Comparison of ENCODE assay signal across 9 mouse cellular contexts in the genomic region with DNA sequence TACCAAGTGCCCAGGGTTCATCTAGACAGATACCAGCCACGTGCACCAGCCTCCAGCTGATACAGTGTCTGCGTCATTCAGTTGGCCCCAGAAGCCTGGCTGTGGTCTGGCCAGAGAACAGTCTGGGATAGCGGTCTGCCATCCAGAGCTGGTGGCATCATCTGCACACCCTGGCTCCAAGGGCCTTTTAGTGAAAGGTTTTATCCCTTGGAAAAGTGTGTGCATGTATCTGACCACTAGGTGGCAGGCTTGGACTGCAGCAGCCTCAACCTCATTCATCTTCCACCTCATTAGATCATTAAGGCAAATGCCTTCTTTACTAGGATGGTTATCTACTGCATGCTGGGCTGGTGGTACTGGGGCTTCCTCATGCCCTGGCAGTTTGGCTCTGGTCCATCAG.
DNase-seq lines count a peak whose midpoint lies in the region; ATAC-seq and TF ChIP-seq lines count a peak whose summit lies in the region.
"Had no signal": no experiment of that assay in that cellular context is flagged by ENCODE, and none has a peak within 500 bp of the region (broad histone marks: within the 10 kb centered on the region; RNA-seq: fewer than 3 reads in every experiment).

No protein-coding gene starts in this region.

- H3K9me3 ChIP-seq in embryonic facial prominence, embryonic 15.5 days (replicated peaks), result no peaks in the 10 kb centered on the region
- H3K9me3 ChIP-seq in heart, embryonic 10.5 days, result no peaks in the 10 kb centered on the region
- no peaks in the 10 kb centered on the region for H3K9me3 ChIP-seq in neural tube, embryonic 15.5 days (replicated peaks)

- peak; percentile 57; the same call in 1 of the 2 replicates for ATAC-seq in embryonic facial prominence, embryonic 15.5 days (ENCODE audit: insufficient number of reproducible peaks, low FRiP score, low TSS enrichment, low read depth)
- ATAC-seq in neural tube, embryonic 15.5 days (ENCODE audit: low FRiP score), result peak; percentile 35; the same call in 1 of the 2 replicates

- no peaks in the 10 kb centered on the region for H3K36me3 ChIP-seq in embryonic facial prominence, embryonic 15.5 days
- H3K36me3 ChIP-seq in heart, embryonic 10.5 days, result no peaks in the 10 kb centered on the region
- H3K36me3 ChIP-seq in neural tube, embryonic 15.5 days, result no peaks in the 10 kb centered on the region

- DNase-seq in ES-CJ7 (ENCODE audit: low read depth, low spot score), result peak; percentile 66
- DNase-seq in heart, embryonic 10.5 days (ENCODE audit: low spot score), result peak; percentile 87
- DNase-seq in large intestine, adult 2 months (ENCODE audit: low read depth, low spot score), result peak; percentile 38
- DNase-seq in lung, adult 18-20 months, result peak; percentile 50 to 61
- peak; percentile 47 for DNase-seq in thymus, postnatal 25 days

- TF ChIP-seq POLR2A in bone marrow, adult 2 months (IDR thresholded peaks at IDR 0.05; ENCODE audit: borderline replicate concordance, control insufficient read depth, low read depth, low read length), result no peak

- WGBS in bone marrow, adult 2 months, result 14% methylated on average over 3 of the region's 3 CpGs
- WGBS in embryonic facial prominence, embryonic 15.5 days, result 29% methylated on average over 3 of the region's 3 CpGs
- WGBS in heart, embryonic 10.5 days, result 26% methylated on average over 3 of the region's 3 CpGs
- 26% methylated on average over 3 of the region's 3 CpGs for WGBS in large intestine, adult 2 months
- 23% methylated on average over 3 of the region's 3 CpGs for WGBS in neural tube, embryonic 15.5 days

- TF ChIP-seq CTCF in bone marrow, adult 2 months (IDR thresholded peaks at IDR 0.05; ENCODE audit: control insufficient read depth, insufficient read depth, low read length), result peak; percentile 77

- no peaks in the 10 kb centered on the region for H3K27me3 ChIP-seq in embryonic facial prominence, embryonic 15.5 days
- H3K27me3 ChIP-seq in heart, embryonic 10.5 days (ENCODE audit: insufficient read depth, poor library complexity, severe bottlenecking), result no peaks in the 10 kb centered on the region
- 0 out of 2 replicates have a peak, but pooled peaks cover 3% of the 10 kb centered on the region for H3K27me3 ChIP-seq in neural tube, embryonic 15.5 days (replicated peaks)

- H3K4me3 ChIP-seq in bone marrow, adult 2 months (replicated peaks; ENCODE audit: control insufficient read depth, low read depth, low read length), result no peak overlapping the region
- H3K4me3 ChIP-seq in embryonic facial prominence, embryonic 15.5 days (replicated peaks), result no peak overlapping the region
- H3K4me3 ChIP-seq in heart, embryonic 10.5 days, result no peak overlapping the region
- H3K4me3 ChIP-seq in neural tube, embryonic 15.5 days (replicated peaks), result no peak overlapping the region

- H3K4me2 ChIP-seq in embryonic facial prominence, embryonic 15.5 days (replicated peaks), result no peak overlapping the region
- no peak overlapping the region for H3K4me2 ChIP-seq in neural tube, embryonic 15.5 days

- H3K4me1 ChIP-seq in bone marrow, adult 2 months (ENCODE audit: control insufficient read depth, insufficient read depth, low read length), result no peaks in the 10 kb centered on the region
- H3K4me1 ChIP-seq in embryonic facial prominence, embryonic 15.5 days, result no peaks in the 10 kb centered on the region
- peaks cover 4% of the 10 kb centered on the region; the same call in 1 of the 2 replicates for H3K4me1 ChIP-seq in heart, embryonic 10.5 days
- peaks cover 4% of the 10 kb centered on the region; the same call in 1 of the 2 replicates for H3K4me1 ChIP-seq in neural tube, embryonic 15.5 days

- H3K9ac ChIP-seq in embryonic facial prominence, embryonic 15.5 days, result no peak overlapping the region
- H3K9ac ChIP-seq in neural tube, embryonic 15.5 days (replicated peaks), result no peak overlapping the region

- H3K27ac ChIP-seq in bone marrow, adult 2 months (ENCODE audit: control insufficient read depth, insufficient read depth, low read depth, low read length, poor library complexity), result no peak overlapping the region
- H3K27ac ChIP-seq in embryonic facial prominence, embryonic 15.5 days (replicated peaks), result no peak overlapping the region
- no peak overlapping the region for H3K27ac ChIP-seq in heart, embryonic 10.5 days
- no peak overlapping the region for H3K27ac ChIP-seq in neural tube, embryonic 15.5 days (replicated peaks)
- H3K27ac ChIP-seq: macrophage had no signal
